Mouse (Mus musculus): ENCODE measurements at regions not wholly inside any gene's neighbourhood (a gene's known extent, or its start where the extent isn't known, plus 50 kb on each side); places are given as distances from the start of the nearest gene placed in this dataset.

GRCm38 (mm10) chr1:128914811-128915210 is 322.7 kb upstream of the Cxcr4 start:
- no peak for TF ChIP-seq MYOD1 (IDR thresholded peaks at IDR 0.05; ENCODE audit: control insufficient read depth in 1 of 3, insufficient read length in 2 of 3, low read depth in 2 of 3)
- no peak for TF ChIP-seq MAX (IDR thresholded peaks at IDR 0.05; ENCODE audit: low read depth)
- TF ChIP-seq E2F4 (IDR thresholded peaks at IDR 0.05; ENCODE audit: insufficient read depth): no peak
- no peak for TF ChIP-seq POLR2A (IDR thresholded peaks at IDR 0.05; ENCODE audit: insufficient read length, low read depth)
- no peak for TF ChIP-seq MYOG (IDR thresholded peaks at IDR 0.05; ENCODE audit: control insufficient read depth in 1 of 3, insufficient read depth in 1 of 3, insufficient read length in 2 of 3, low read depth in 2 of 3)
- TF ChIP-seq USF1 (IDR thresholded peaks at IDR 0.05; ENCODE audit: low read depth): no peak
- no peak for TF ChIP-seq SRF (IDR thresholded peaks at IDR 0.05; ENCODE audit: control insufficient read depth, insufficient read length, low read depth)
- TF ChIP-seq POLR2AphosphoS2 (IDR thresholded peaks at IDR 0.05; ENCODE audit: insufficient read length, low read depth): no peak
- TF ChIP-seq CEBPB (IDR thresholded peaks at IDR 0.05; ENCODE audit: insufficient read depth, poor library complexity, severe bottlenecking): no peak
- TF ChIP-seq TCF12 (IDR thresholded peaks at IDR 0.05; ENCODE audit: insufficient read depth, poor library complexity, severe bottlenecking): no peak

Data from myocyte (in vitro differentiated cells).